Mouse (Mus musculus) cortical plate, adult 2 months (tissue): ENCODE results near the gene Vmo1.

Experiments
- CTCF ChIP-seq: fragments of 200-500 bp; IDR thresholded peaks from 2 replicates; pipeline ENCODE4 v1.5.1; 2011; ENCODE audit warnings: mild to moderate bottlenecking, control low read depth, low read length; ENCODE audit not compliant: insufficient read depth; ENCODE audit errors: extremely low read depth
- POLR2A ChIP-seq: fragments of 200-500 bp; IDR thresholded peaks from 2 replicates; pipeline ENCODE4 v1.6.1; 2011; ENCODE audit warnings: mild to moderate bottlenecking, low read length, control low read depth; ENCODE audit not compliant: insufficient read depth; ENCODE audit errors: extremely low read depth

DNA sequence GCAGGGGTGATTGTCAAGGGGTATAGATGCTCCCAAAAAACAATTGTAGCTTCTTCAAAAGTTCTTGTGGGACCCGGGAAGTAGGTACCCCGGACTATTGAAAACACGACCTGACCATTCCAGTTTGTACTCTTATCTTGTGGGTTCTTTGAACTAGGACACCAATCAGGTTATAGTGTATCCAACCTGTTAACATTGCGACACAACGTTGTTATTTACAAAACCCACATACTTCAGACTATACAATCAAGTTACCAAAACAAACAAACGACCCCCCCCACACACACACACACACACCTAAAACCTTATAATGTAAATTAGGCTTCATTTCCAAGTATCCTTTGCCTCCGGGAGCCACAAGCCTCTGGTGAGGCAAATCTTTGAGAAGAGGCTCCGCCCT lies 10.4 kb upstream of the Vmo1 start:
- TF ChIP-seq CTCF, result no peak
- TF ChIP-seq POLR2A, result no peak
